Mouse (Mus musculus): ENCODE results near the gene Fibp. TPM values are rescaled to one million over a fixed set of nuclear protein-coding genes. Genes with fewer than 3 reads are reported as not detected.
"Not testable (repeated sequence)": the region's sequence is repeated elsewhere in the genome, so short reads cannot be mapped to it uniquely, and the experiment has no call there.

Gene Fibp
- polyA plus RNA-seq, 1 experiment from 2014 or later: 98.0 TPM

DNA sequence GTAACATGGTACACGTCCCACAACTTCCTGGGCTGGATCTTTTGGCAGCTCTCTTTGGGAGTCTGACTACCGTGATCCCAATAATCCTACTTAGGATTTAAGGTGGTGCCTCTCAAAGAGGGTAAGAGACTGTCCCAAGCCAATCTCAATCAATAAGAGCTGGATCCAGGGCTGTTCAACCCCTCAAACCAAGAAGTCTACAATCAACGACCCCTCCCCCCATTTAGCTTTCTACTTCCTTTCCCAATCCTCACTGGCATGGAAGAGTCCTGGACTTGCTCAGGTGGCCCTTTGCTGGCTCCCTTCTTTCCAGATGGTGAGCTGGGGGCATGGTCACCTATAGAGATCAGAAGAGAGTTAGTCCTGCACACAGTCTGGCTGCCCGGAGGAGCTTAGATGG lies 26.4 kb downstream of the Fibp start:
- Histone ChIP-seq H3K4me1 (peaks cover 36% of the 10 kb centered on the region), H3K4me3 (peak overlapping the region; percentile 86), H3K9me3 (replicated peaks) (no peaks in the 10 kb centered on the region), H3K27ac (replicated peaks) (peak overlapping the region; percentile 99; the same call in 1 of the 2 replicates), H3K27me3 (ENCODE audit: low read depth, poor library complexity, severe bottlenecking) (no peaks in the 10 kb centered on the region), H3K36me3 (peaks cover 49% of the 10 kb centered on the region)
- WGBS: 91% methylated on average over 4 of the region's 4 CpGs
- DNase-seq (ENCODE audit: low spot score): no peak

DNA sequence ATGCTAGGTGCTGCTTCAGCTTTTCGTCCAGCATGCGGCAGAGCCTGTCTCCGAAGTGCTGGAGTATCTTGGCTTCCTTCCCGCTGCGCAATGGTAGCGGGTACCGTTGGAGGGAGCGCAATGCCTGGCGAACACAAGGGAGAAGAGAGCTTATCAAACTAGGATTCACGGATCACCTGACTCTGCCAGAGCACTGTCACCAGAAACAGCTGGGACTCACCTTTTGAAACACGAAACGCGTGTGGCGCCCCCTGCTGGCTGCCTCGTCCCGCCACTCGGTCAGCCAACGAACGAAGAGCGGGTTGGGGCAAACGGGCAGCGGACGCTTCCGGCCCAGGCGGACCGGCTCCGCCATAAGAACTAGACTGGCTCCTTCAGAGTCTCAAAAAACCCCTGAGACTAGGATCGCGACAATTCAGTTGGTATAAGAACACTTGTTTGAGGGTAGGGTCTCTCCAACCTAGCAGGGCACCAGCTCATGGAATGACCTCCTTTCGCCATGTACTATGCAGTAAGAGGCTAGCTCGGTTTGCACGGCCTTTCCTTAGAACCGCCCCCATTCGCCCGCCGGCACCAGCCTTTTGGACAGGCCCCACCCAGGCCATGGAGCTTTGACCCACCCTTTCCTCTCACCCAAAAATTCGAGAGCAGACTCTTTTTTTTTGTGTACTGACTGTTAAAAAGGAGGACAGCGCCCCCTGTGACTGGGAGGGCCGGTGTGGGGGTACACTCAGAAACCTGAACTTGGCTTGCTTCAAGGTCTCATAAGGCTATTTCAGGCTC lies 27.5 kb downstream of the Fibp start, which contains the start of gene Mus81:
TSS of gene Mus81 (minus strand) at position 635 of the 783 bp plus-strand sequence.
- Histone ChIP-seq H3K27me3 (ENCODE audit: low read depth, poor library complexity, severe bottlenecking) (no peaks in the 10 kb centered on the region), H3K27ac (replicated peaks) (peak within 1 kb of the TSS; percentile 99), H3K36me3 (peaks cover 47% of the 10 kb centered on the region), H3K4me1 (peaks cover 47% of the 10 kb centered on the region), H3K4me3 (peak within 1 kb of the TSS; percentile 86), H3K9me3 (replicated peaks) (no peaks in the 10 kb centered on the region)
- WGBS: under 1% methylated on average over 39 of the region's 39 CpGs
- DNase-seq (ENCODE audit: low spot score): peak; percentile 95

DNA sequence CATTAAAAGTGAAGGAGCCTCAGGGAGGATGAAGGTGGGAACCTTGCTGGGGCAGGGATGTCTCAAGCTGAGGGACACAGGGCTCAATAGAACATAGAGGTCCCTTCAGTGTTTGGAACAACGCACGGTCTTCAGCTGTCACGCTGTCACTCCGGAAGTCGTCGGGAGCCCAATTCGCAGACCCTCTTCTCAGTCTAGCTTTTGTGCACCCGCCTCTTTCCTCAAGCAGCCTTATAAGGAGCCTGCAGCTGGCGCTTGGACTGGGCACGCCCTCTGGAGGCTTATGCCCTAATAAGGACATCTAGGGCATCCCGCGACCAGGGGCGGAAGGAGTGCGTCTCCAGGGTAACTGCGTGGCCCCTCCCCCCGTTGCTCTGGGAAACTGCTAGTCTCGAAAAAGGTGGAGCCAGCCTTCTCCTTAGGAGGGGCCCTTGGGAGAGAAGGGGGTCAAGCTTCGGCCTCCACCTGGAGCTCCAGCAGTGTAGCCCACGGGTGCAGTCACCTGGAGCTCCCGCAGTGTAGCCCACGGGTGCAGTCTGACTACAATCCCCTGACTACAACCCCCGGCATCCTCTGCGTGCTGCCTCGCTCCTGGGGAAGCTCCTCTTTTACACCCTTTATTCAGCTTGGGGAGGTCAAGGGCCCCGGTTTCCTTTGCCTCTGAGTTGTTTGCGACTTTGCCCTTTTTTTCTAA lies 28.6 kb downstream of the Fibp start:
- Histone ChIP-seq H3K4me1 (peaks cover 47% of the 10 kb centered on the region), H3K36me3 (peaks cover 47% of the 10 kb centered on the region), H3K27ac (replicated peaks) (peak overlapping the region; percentile 99), H3K4me3 (peak overlapping the region; percentile 86), H3K27me3 (ENCODE audit: low read depth, poor library complexity, severe bottlenecking) (no peaks in the 10 kb centered on the region), H3K9me3 (replicated peaks) (no peaks in the 10 kb centered on the region)
- peak; percentile 98 for DNase-seq (ENCODE audit: low spot score)
- 0% methylated on average over 26 of the region's 26 CpGs for WGBS

DNA sequence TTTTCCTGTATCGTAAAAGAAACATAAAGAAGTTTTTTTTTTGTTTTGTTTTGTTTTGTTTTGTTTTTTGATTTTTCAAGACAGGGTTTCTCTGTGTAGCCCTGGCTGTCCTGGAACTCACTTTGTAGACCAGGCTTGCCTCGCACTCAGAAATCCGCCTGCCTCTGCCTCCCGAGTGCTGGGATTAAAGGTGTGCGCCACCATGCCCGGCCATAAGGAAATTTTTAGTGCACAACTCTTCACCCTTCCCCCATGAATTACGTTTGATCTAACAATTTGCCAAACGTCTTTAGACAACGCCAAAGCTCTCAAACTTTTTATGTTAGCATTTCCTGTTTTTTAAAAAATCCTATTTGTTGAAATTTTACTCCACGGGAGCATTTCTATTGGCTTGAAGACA lies 29.3 kb downstream of the Fibp start:
- Histone ChIP-seq H3K4me3 (peak overlapping the region; percentile 86), H3K36me3 (peaks cover 47% of the 10 kb centered on the region), H3K4me1 (peaks cover 47% of the 10 kb centered on the region), H3K27ac (replicated peaks) (peak overlapping the region; percentile 99)
- H3K27me3 ChIP-seq (ENCODE audit: low read depth, poor library complexity, severe bottlenecking); H3K9me3 ChIP-seq (replicated peaks); DNase-seq (ENCODE audit: low spot score): not testable (repeated sequence)
- 61% methylated on average over 10 of the region's 10 CpGs for WGBS

DNA sequence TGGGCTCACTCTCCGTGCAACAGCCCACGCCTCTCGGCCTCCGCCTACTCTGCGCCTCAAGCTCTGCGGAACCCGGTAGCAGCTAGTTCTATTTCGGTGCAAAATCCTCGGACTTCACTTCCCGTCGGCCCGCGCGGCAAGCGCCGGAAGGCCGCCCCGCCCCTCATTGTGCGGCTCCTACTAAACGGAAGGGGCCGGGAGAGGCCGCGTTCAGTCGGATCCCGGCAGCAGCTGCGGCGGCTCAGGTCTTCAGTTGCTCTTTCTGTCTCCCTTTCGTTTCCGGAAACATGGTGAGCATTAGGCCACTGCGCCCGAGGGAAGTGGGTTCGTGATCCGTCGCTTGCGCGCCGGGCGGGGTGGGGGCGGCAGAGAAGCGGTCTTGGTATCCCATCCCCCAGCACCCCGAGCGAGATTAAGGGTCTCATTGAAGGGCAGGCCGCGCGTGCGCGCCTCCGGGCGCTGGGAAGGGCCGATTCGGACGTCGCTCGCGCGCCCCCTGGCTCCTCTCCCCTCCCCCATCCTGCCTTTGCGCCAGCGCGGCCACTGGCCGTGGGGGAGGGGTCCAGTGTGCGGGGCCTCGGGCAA lies 30.0 kb downstream of the Fibp start, which contains the start of gene Cfl1:
TSS of gene Cfl1 (plus strand) at position 143 of the 585 bp plus-strand sequence.
- no peaks in the 10 kb centered on the region for H3K27me3 ChIP-seq (ENCODE audit: low read depth, poor library complexity, severe bottlenecking)
- under 1% methylated on average over 62 of the region's 62 CpGs for WGBS
- H3K36me3 ChIP-seq: peaks cover 46% of the 10 kb centered on the region
- peak within 1 kb of the TSS; percentile 86 for H3K4me3 ChIP-seq
- H3K9me3 ChIP-seq (replicated peaks): no peaks in the 10 kb centered on the region
- peak within 1 kb of the TSS; percentile 99 for H3K27ac ChIP-seq (replicated peaks)
- DNase-seq (ENCODE audit: low spot score): peak; percentile 95
- peaks cover 47% of the 10 kb centered on the region for H3K4me1 ChIP-seq

DNA sequence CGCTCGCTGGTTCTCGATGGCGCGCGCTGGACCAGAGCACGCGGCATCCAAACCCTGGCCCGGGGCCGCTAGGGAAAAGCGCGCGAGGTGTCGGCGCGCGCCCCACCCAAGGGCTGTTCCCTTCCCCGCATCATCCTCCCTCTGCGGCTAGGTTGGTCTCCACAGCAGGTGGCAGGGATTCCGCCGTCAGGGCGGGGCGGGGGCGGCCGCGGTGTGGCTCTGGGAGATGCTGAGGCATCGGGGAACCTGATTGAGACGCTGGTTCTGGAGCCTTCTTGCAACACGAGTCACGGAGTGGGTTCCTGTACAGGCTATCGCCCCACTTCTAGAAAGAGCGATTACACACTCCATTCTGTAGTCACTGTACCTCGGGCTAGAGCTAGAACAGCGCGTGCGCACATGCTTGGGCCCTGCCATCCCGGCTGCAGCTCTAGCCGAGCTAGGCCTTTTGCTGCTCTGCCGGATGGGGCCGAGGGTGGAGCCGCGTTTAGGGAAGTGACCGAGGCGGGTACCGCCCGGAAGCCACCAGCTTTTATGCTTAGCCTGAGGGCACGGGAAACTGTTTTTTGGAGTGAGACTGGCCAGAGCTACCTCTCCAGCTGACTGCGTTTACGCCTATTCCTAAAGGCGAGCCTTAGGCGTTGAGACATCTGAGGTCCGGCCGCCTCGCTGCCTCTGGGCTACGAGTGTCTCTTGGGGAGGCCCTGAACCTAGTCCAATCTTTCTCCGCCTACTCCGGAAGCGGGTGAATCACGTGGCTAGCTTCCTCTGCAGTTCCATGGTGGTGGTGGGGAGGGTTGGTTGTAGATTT lies 30.7 kb downstream of the Fibp start:
- Histone ChIP-seq H3K27me3 (ENCODE audit: low read depth, poor library complexity, severe bottlenecking) (no peaks in the 10 kb centered on the region), H3K27ac (replicated peaks) (peak overlapping the region; percentile 99), H3K9me3 (replicated peaks) (no peaks in the 10 kb centered on the region), H3K4me1 (peaks cover 47% of the 10 kb centered on the region), H3K36me3 (peaks cover 46% of the 10 kb centered on the region), H3K4me3 (peak overlapping the region; percentile 86)
- peak; percentile 77 for DNase-seq (ENCODE audit: low spot score)
- WGBS: under 1% methylated on average over 59 of the region's 59 CpGs

DNA sequence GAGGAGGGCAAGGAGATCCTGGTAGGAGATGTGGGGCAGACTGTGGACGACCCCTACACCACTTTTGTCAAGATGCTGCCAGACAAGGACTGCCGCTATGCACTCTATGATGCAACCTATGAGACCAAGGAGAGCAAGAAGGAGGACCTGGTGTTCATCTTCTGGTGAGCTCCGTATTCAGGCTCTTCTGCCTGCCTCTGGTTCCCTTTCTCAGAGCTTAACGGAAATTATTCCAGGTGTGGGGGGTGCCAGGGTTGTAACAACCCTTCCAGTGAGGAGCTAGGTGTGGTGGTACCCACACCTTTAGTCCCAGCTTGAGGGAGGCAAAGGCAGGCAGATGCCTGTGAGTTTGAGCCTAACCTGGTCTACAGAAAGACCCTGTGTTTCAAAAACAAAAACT lies 32.2 kb downstream of the Fibp start:
- peak overlapping the region; percentile 86 for H3K4me3 ChIP-seq

DNA sequence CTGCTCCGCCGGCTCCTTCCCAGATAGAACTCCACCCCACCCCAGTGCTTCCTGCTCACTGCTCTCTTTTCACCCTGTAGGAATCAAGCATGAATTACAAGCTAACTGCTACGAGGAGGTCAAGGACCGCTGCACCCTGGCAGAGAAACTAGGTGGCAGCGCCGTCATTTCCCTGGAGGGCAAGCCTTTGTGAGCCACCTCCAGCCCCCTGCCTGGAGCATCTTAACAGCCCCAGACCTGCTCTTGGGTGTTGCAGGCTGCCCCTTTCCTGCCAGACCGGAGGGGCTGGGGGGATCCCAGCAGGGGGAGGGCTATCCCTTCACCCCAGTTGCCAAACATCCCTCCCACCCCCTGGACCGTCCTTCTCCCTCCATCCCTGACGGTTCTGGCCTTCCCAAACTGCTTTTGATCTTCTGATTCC lies 32.9 kb downstream of the Fibp start:
- not testable (repeated sequence) for H3K9me3 ChIP-seq (replicated peaks); H3K27me3 ChIP-seq (ENCODE audit: low read depth, poor library complexity, severe bottlenecking); H3K27ac ChIP-seq (replicated peaks); DNase-seq (ENCODE audit: low spot score)
- WGBS: 77% methylated on average over 9 of the region's 9 CpGs
- peak overlapping the region; percentile 86; the same call in 1 of the 2 replicates for H3K4me3 ChIP-seq
- H3K4me1 ChIP-seq: peaks cover 31% of the 10 kb centered on the region
- H3K36me3 ChIP-seq: peaks cover 61% of the 10 kb centered on the region

More for the DNA sequence above, 32.2 kb downstream of the Fibp start:
- Histone ChIP-seq H3K36me3 (peaks cover 56% of the 10 kb centered on the region), H3K4me1 (peaks cover 35% of the 10 kb centered on the region), H3K9me3 (replicated peaks) (no peaks in the 10 kb centered on the region), H3K27ac (replicated peaks) (no peak overlapping the region), H3K27me3 (ENCODE audit: low read depth, poor library complexity, severe bottlenecking) (no peaks in the 10 kb centered on the region)
- no peak for DNase-seq (ENCODE audit: low spot score)
- WGBS: 89% methylated on average over 4 of the region's 4 CpGs

DNA sequence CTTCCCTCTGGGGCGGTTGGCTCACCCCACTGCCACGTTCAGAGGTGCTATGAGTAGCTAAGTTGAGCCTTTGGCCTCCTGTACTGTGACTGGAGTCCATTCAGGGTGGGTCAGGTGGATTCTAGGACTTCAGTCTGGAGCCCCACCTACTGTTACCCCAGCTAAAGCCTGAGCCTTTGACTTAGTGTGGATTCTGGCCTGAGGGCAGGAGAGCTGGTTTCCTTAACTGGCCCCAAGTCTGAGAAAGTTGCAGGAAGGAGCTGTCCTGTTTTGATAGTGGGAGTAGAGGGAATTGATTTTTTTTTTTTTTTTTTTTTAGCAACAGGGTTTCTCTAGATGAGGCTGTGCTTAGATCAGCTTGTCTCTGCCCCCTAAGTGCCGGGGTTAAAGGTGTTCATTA lies 33.9 kb downstream of the Fibp start:
- no peak overlapping the region for H3K4me3 ChIP-seq
- 95% methylated on average over 3 of the region's 3 CpGs for WGBS

DNA sequence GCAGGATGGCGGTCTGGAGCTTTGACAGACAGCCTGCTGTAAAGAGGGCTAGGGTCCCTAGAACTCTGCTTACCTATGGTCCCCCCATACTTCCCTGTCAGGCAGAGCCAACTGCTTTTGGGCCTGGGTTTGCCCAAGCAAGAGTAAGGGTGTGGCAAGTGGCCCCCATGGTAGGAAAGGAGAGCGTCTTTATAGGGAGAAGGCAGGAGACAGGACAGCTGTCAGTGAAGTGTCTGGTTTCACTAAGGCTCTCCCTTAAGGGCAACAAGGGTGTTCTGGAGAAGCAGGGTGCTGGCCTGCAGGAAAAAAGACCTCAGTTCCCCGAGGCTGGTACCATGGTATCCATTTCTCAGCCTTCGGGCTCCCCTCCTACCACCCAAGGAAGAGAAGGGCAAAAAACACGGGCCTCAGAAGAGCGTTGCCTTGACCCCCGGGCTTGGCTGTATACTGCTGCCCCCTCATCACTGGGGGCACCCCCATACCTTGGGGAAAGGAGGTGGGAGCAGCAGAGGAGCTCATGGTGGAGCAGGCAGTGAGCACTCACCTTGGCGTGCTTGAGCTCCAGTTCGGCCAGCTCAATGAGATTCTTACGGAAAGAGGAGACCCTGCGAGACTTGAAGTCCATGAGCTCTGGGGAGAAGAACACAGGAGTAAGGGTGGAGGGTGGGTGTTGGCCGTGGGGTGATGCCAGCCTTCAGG lies 35.1 kb downstream of the Fibp start:
- WGBS: 88% methylated on average over 12 of the region's 12 CpGs
- Histone ChIP-seq H3K36me3 (peaks cover 61% of the 10 kb centered on the region), H3K4me3 (no peak overlapping the region), H3K27me3 (ENCODE audit: low read depth, poor library complexity, severe bottlenecking) (no peaks in the 10 kb centered on the region), H3K4me1 (peaks cover 14% of the 10 kb centered on the region), H3K27ac (replicated peaks) (no peak overlapping the region), H3K9me3 (replicated peaks) (no peaks in the 10 kb centered on the region)
- no peak for DNase-seq (ENCODE audit: low spot score)

More for the DNA sequence above, 33.9 kb downstream of the Fibp start:
- no peak for DNase-seq (ENCODE audit: low spot score)
- H3K27me3 ChIP-seq (ENCODE audit: low read depth, poor library complexity, severe bottlenecking): no peaks in the 10 kb centered on the region
- peaks cover 23% of the 10 kb centered on the region for H3K4me1 ChIP-seq
- H3K9me3 ChIP-seq (replicated peaks): no peaks in the 10 kb centered on the region
- no peak overlapping the region for H3K27ac ChIP-seq (replicated peaks)
- H3K36me3 ChIP-seq: peaks cover 61% of the 10 kb centered on the region

DNA sequence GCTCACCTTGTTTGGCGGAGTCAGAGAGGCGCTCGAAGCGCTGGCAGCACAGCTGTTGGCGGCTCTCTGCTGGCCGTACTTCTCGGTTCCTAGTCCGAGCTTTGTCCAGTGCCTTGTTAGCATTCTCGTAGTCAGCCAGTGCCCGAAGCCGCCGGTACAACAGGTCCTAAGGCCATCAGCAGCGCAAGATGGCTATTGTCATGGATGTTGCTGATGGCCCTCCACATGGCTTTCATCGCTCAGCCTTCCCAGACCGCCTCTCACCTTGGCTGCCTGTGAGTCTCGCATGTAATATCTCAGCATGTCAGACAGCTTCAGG lies 35.6 kb downstream of the Fibp start:
- Histone ChIP-seq H3K4me1 (peaks cover 14% of the 10 kb centered on the region), H3K9me3 (replicated peaks) (no peaks in the 10 kb centered on the region), H3K27ac (replicated peaks) (no peak overlapping the region), H3K36me3 (peaks cover 61% of the 10 kb centered on the region), H3K4me3 (no peak overlapping the region), H3K27me3 (ENCODE audit: low read depth, poor library complexity, severe bottlenecking) (no peaks in the 10 kb centered on the region)
- 90% methylated on average over 16 of the region's 16 CpGs for WGBS
- no peak for DNase-seq (ENCODE audit: low spot score)
